Mouse (Mus musculus) thymus, postnatal 0 days (tissue): ENCODE measurements around the gene Taf4. TPM values are rescaled to one million over a fixed set of nuclear protein-coding genes. Genes with fewer than 3 reads are reported as not detected.
A peak's percentile ranks its signal among the peaks of the same experiment; 100 is the strongest.

Source experiments
- DNase-seq: peaks from one replicate; pipeline ENCODE4 v3.0.0-alpha.2; 2015; ENCODE audit warnings: low spot score
- polyA plus RNA-seq: library from polyadenylated mRNA; unstranded; fragments of >200 nt; fragmentation: Nextera tagmentation; extraction: Ambion mirVana; gene quantifications from 2 replicates; pipeline ENCODE4 v1.2.1, GENCODE M21; 2015

Taf4 gene
- polyA plus RNA-seq: 3.9 and 4.6 TPM in 2 replicates

GRCm38 (mm10) chr2:179976628-179977343 lies at the start of gene Taf4:
Gene Taf4 (minus strand): TSS chr2:179976646.
- DNase-seq: peak; percentile 90

- DNase-seq: no peak
Measured at GRCm38 (mm10) chr2:180025861-180026200, 49.4 kb upstream of the Taf4 start.

GRCm38 (mm10) chr2:180025135-180025860 lies 48.9 kb upstream of the Taf4 start:
- DNase-seq: peak; percentile 53

- DNase-seq: peak; percentile 98
Measured at GRCm38 (mm10) chr2:180024401-180025098, 48.1 kb upstream of the Taf4 start, which contains the start of gene Lsm14b. Gene Lsm14b (plus strand): TSS chr2:180024987.

- no peak for DNase-seq
Measured at GRCm38 (mm10) chr2:180022751-180023150, 46.3 kb upstream of the Taf4 start.

- DNase-seq: no peak
Measured at GRCm38 (mm10) chr2:180020919-180021318, 44.5 kb upstream of the Taf4 start.

GRCm38 (mm10) chr2:180020091-180020661 lies 43.7 kb upstream of the Taf4 start:
- DNase-seq: no peak

- DNase-seq: no peak
Measured at GRCm38 (mm10) chr2:180018573-180018972, 42.1 kb upstream of the Taf4 start.

GRCm38 (mm10) chr2:180017632-180018031 lies 41.2 kb upstream of the Taf4 start:
- DNase-seq: no peak

- no peak for DNase-seq
Measured at GRCm38 (mm10) chr2:180013686-180014085, 37.2 kb upstream of the Taf4 start.

- DNase-seq: no peak
Measured at GRCm38 (mm10) chr2:180011370-180011769, 34.9 kb upstream of the Taf4 start.

GRCm38 (mm10) chr2:180010686-180011085 lies 34.2 kb upstream of the Taf4 start:
- no peak for DNase-seq

GRCm38 (mm10) chr2:180006352-180007017 lies 30.0 kb upstream of the Taf4 start:
- DNase-seq: no peak

- no peak for DNase-seq
Measured at GRCm38 (mm10) chr2:180005656-180006351, 29.4 kb upstream of the Taf4 start.

GRCm38 (mm10) chr2:180001635-180002034 lies 25.2 kb upstream of the Taf4 start:
- DNase-seq: no peak

GRCm38 (mm10) chr2:179998431-179998830 lies 22.0 kb upstream of the Taf4 start:
- no peak for DNase-seq

GRCm38 (mm10) chr2:179993071-179993470 lies 16.6 kb upstream of the Taf4 start:
- DNase-seq: no peak

- DNase-seq: no peak
Measured at GRCm38 (mm10) chr2:179989098-179989497, 12.7 kb upstream of the Taf4 start.

- no peak for DNase-seq
Measured at GRCm38 (mm10) chr2:179986437-179987022, 10.1 kb upstream of the Taf4 start.

GRCm38 (mm10) chr2:179985695-179986094 lies 9.2 kb upstream of the Taf4 start:
- DNase-seq: no peak
